Mouse (Mus musculus): ENCODE data around the gene Liph.
"Not testable (repeated sequence)": the region's sequence is repeated elsewhere in the genome, so short reads cannot be mapped to it uniquely, and the experiment has no call there.

The Liph gene

DNA sequence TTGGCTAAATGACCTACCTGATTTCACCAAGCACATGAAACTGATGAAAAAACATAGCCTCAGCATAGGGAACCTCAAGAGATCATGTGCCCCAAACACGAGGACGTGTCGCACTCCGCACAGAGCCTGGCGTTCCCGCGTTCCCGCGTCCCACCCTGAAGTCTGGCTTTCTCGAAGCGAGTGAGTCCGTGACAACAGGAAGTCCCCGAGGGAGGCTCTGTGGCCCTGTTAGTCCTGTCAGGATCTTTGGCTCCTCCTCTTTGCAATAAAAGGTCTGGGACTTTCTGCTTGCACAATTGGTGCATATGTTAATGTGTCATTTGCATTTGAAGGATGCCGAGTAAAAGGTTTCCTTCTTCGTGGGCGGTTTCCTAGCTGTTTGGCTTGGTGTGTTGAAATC lies at the start of gene Liph:
Gene Liph (minus strand): TSS at position 360 of the 400 bp plus-strand sequence.
- ATAC-seq (ENCODE audit: insufficient number of reproducible peaks, low FRiP score, low TSS enrichment): no peak

DNA sequence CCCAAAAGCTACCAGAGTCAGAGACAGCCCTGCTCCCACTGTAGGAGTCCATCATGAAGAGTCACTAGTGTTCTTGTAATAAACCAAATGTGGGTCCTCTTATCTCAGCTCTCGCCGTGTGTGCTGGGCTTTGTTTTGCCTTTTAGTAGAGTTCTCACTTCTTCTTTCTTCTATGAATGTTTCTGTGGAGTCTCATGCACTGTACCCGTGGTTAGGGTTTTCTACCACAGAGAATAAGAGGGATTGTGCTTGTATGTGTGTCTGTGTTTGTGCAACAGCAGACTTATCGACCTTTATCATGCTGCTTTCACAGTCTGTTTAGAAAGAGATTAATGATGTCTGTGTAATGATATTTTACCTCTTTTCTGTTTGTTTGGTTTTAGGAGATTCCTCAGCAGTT lies 48.4 kb upstream of the Liph start:
- ATAC-seq (ENCODE audit: insufficient number of reproducible peaks, low FRiP score, low TSS enrichment): no peak

DNA sequence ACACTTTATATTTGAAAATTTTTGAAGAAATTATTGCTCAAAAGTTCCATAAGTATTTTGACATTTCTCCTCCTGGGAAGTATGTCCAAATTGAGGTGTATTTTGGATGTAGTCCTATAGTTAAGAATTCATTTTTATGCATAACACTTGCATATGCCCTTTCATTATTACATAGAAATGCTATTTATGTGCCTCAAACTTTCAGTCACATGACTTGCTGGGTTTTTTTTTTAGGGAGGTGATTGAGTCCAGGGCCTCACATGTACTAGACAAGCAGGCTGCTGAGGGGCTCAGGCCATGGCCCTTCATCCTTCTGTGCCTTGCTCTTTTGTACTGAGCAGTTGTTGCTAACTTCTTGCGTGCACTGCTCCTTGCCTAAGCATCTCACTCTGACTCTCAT lies 44.5 kb upstream of the Liph start:
- no peak for ATAC-seq (ENCODE audit: insufficient number of reproducible peaks, low FRiP score, low TSS enrichment)

DNA sequence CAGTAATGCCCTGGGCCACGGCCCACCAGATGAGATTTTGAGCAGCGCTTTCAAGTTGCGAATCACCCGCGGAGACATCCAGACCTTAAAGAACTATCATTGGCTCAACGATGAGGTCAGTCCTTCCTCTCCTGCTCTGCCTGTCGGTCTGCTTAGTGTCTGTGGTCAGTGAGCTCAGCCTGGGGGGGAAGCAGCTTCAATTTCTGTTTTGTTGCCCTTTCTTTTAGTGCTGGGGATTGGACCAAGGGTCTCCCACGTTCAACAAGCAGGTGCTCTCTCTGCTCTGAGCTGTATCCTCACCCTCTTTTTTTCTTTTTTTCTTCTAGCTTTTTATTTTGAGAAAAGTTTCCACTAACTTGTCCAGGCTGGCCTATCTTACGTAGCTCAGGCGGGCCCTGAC lies 43.1 kb upstream of the Liph start:
- ATAC-seq (ENCODE audit: insufficient number of reproducible peaks, low FRiP score, low TSS enrichment): no peak

GRCm38 (mm10) chr16:22027474-22027873 lies 32.0 kb upstream of the Liph start:
- ATAC-seq (ENCODE audit: insufficient number of reproducible peaks, low FRiP score, low TSS enrichment): no peak

DNA sequence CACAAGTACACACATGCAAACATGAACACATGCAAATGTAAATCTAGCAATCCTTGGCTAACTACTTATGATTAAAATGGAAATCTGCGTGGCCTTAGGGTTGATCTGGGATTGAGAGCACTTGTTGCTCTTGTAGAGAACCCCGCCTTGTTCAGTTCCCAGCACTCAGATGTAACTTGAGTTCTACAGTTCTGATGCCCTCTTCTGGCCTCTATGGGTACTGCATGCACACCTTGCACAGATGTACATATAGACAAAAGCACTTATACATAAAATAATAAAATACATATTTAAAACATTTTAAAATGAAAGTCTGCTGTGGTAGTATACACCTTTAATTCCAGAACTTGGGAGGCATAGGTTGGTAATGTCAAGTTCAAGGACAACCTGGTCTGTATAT lies 26.7 kb upstream of the Liph start:
- no peak for ATAC-seq (ENCODE audit: insufficient number of reproducible peaks, low FRiP score, low TSS enrichment)

DNA sequence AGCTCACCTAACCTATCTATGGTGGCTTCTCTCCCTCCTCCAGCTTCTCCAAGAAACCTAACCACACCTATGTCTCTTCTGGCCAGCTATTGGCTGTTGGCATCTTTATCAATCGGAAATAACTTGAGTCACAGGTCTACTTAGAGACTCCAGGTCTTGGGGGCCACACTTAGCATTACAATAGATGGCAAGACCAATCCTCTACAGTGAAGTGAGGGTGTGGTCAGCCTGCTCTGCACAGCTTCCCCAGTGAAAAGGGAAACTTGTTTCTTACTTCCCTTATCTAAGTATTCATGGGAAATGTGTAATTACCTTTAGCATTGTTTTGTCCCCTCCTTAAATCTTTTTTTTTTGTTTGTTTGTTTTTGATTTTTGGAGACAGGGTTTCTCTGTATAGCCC lies 20.1 kb upstream of the Liph start:
- no peak for ATAC-seq (ENCODE audit: insufficient number of reproducible peaks, low FRiP score, low TSS enrichment)

DNA sequence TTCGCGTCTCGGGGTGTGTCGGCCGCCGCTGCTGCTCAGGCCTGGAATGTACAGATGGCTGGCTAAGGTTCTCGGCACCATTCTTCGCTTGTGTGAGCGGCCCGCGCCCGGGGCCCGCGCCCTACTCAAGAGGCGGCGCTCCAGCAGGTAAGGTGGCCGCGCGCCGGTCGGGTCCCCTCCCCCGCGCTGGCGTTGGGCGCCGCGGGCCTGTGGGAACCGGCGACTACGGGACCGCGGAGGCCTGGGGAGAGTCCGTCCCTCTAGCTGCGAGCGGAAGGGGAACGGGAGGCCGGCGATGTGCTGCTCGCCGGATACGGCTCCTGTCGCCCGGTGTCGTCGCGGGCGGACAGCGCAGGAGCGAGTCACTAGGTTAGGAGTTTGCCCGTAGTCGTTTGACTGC lies 14.1 kb upstream of the Liph start:
- peak; percentile 56 for ATAC-seq (ENCODE audit: insufficient number of reproducible peaks, low FRiP score, low TSS enrichment)

GRCm38 (mm10) chr16:22009099-22009584 lies 13.7 kb upstream of the Liph start, which contains the start of gene Senp2:
Senp2 (plus strand) TSS chr16:22009484.
- peak; percentile 99 for ATAC-seq (ENCODE audit: insufficient number of reproducible peaks, low FRiP score, low TSS enrichment)

DNA sequence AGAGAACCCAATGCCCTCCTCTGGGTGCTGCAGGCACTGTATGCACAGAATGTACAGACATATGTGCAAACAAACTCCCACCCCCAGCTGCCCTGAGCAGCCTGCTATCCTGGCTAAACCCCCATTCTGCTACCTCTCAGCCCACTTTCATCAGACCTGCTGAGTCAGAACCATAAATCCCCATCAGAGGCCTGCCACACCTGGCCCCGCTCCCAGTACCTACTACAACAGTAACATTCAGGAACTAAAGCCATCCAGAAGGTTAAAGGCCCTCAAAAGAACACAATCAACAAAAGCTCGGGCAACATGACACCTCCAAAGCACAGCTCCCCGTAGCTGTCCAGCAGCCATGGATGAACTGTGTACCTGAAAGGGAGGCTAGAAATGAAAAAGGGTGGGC lies 6.1 kb upstream of the Liph start:
- ATAC-seq (ENCODE audit: insufficient number of reproducible peaks, low FRiP score, low TSS enrichment): no peak

GRCm38 (mm10) chr16:22001172-22001571 lies 5.7 kb upstream of the Liph start:
- ATAC-seq (ENCODE audit: insufficient number of reproducible peaks, low FRiP score, low TSS enrichment): no peak

DNA sequence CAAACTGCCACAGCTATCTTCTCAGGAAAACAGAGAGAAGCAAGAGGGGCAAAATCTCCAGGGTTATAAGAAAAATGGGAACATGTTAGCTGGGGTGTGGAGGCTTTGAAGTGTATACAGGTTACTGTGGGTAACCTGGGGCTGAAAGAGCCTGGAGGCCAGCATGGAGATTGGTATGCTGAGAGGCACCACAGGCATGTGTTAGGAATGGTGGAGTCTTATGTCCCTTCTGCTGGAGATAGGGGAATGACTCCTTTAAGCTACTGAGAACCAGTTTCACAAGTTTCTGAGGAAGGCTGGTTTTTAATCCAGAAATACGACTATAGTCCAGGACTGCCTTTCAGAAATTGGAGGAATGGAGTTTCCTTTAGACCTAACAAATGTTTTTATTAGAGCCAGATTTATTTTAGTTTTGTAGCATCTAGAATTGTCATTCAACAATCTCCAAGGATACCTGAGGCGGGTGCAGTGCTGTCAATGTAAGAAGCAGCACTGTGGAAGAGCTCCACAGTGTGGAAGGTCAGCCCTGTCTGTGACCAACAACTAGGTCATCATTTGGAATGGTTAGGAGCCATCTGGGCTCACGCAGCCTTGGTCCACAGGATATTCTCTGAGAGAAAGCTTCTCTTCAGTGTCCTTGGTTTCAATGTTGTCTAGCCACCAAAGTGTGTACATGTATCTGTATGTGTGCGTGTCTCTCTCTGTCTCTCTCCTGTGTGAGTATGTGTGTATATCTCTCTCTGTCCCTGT lies 4.7 kb upstream of the Liph start:
- ATAC-seq (ENCODE audit: insufficient number of reproducible peaks, low FRiP score, low TSS enrichment): no peak

GRCm38 (mm10) chr16:21998061-21998460 lies 2.6 kb upstream of the Liph start:
- ATAC-seq (ENCODE audit: insufficient number of reproducible peaks, low FRiP score, low TSS enrichment): no peak

GRCm38 (mm10) chr16:21996881-21997641 lies 1.6 kb upstream of the Liph start:
- no peak for ATAC-seq (ENCODE audit: insufficient number of reproducible peaks, low FRiP score, low TSS enrichment)

DNA sequence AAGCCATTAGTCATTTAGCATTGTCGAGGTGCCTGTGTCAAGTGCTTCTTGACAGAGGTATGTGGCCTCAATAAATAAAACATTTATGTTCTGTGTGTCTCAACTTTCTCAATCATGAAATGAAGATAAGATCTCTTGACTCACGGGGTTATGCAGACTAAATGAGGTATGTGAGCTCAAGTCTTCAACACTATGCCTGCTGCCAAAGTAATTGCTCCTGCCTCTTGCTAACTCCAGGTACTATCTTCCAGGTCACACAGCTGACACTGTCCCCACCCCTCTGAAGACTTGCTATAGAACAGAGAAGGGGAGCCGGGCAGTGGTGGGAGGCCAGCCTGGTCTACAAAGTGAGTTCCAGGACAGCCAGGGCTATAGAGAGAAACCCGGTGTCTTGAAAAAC lies 939 bp upstream of the Liph start:
- ATAC-seq (ENCODE audit: insufficient number of reproducible peaks, low FRiP score, low TSS enrichment): no peak

DNA sequence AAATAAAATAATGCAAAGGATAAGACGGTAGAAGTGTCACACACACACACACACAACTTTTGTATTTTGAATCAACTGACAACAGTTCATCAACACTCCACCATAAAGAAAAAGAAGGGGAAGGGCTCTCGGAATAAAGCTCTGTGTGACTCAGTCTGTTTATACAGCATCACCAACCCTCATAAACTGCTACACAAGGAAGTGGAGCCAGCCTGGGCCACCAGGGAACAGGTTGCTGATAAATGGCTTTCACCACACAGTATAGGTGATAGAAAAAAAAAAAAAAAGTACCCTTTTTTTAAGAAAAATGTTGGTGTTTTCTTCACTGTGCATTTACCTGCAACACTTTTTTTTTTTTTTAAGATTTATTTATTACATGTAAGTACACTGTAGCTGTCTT lies 3.7 kb downstream of the Liph start:
- ATAC-seq (ENCODE audit: insufficient number of reproducible peaks, low FRiP score, low TSS enrichment): no peak

- not testable (repeated sequence) for ATAC-seq (ENCODE audit: insufficient number of reproducible peaks, low FRiP score, low TSS enrichment)
Observed at GRCm38 (mm10) chr16:21990893-21991292, 4.6 kb downstream of the Liph start.

DNA sequence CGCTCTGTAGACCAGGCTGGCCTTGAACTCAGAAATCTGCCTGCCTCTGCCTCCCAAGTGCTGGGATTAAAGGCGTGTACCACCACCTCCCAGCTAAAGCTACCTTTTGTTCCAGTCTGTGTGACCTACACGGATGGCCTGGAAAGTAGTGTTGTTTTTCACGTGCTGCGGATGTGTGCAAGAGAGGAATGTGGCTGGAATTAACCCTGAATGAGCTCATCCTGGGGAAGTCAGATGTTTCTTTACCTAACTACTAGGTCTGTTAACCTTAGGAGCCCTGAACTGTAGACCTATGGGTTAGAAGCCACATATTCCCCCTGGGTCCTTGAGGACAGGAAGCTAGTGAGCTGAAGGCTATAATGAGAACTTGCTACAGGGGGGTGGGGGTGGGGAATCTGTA lies 7.5 kb downstream of the Liph start:
- ATAC-seq (ENCODE audit: insufficient number of reproducible peaks, low FRiP score, low TSS enrichment): no peak

DNA sequence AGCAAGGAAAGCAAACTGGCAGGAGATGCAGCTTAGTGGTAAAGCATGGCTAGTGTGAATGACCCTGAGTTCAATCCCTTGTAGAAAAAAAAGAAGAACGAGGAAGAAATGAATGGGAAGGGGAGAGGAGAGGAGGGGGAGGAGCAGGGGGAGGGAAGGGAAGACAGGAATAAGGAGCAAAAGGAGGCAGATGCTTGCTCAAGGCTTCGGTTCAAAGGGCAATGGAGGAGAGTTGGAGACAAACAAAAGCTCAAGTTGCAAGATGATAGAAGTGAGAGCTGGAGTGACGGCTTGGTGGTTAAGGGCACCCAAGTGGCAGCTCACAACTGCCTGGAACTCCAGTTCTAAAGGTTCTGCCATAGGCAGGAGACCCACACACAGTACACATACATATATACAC lies 9.3 kb downstream of the Liph start:
- ATAC-seq (ENCODE audit: insufficient number of reproducible peaks, low FRiP score, low TSS enrichment): no peak

GRCm38 (mm10) chr16:21984091-21984490 lies 11.4 kb downstream of the Liph start:
- ATAC-seq (ENCODE audit: insufficient number of reproducible peaks, low FRiP score, low TSS enrichment): no peak

DNA sequence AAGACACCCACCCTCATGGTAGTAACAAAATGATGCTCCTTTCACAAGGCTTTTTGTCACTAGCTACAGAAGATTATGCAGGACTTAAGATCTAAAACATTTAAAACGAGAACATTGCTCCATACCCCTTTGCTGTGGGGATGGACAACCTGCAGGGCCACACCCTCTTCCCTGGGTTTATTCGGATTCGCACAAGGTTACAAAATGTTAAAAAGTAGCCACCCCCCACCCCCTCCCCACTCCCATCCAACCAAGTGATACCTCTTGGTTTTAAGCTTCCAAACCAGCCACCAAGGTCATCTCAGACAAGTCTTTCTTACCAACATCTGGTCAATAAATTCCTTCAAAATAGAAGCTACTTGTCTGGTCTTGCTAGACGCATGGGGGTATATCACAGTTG lies 11.9 kb downstream of the Liph start:
- no peak for ATAC-seq (ENCODE audit: insufficient number of reproducible peaks, low FRiP score, low TSS enrichment)

- ATAC-seq (ENCODE audit: insufficient number of reproducible peaks, low FRiP score, low TSS enrichment): no peak
Observed at GRCm38 (mm10) chr16:21983146-21983545, 12.3 kb downstream of the Liph start.

Data from cerebellum, adult (tissue).